8 mouse cellular contexts compared by ENCODE assay signal in the genomic region with DNA sequence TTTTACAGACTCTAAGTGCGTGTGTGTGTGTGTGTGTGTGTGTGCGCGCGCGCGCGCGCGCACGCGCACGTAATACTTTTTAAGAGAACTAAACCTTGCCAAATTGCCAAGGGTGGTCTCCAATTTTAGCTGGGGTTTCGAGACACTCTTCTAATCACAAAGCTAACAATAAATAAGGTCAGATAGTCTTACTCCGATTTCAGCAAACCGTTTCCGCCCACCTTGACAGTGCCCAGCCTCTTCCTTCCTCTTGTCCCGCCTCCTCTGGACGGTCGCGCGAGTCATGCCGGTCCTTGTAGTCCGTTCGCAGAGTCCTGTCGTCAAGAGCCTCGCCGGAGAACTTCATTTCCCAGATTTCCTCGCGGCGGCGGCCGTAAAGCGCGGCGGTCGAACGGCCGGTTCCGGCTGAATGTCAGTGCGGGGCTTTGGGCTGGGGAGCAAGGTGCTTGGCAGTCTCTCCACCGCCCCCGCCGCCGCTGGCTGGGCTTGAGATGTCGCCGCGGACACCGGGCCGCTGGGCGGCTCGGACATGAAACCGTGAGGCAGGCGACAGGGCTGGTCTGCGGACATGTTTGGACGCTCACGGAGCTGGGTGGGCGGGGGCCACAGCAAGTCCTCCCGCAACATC. TPM values are rescaled to one million over a fixed set of nuclear protein-coding genes. Genes with fewer than 3 reads are reported as not detected.
DNase-seq lines count a peak whose midpoint lies in the region; ATAC-seq and TF ChIP-seq lines count a peak whose summit lies in the region.

Gene Clec16a (plus strand): TSS at position 345 of the 628 bp plus-strand sequence.

- WGBS in forebrain, embryonic 15.5 days: under 1% methylated on average over 58 of the region's 58 CpGs
- under 1% methylated on average over 58 of the region's 58 CpGs for WGBS in lung, adult 2 months

- peak; percentile 41; the same call in 1 of the 2 replicates for TF ChIP-seq POLR2A in lung, adult 2 months (IDR thresholded peaks at IDR 0.05; ENCODE audit: borderline replicate concordance, extremely low read depth, low read depth, low read length)

- no peaks in the 10 kb centered on the region; a peak in 1 of 4 replicates for H3K4me1 ChIP-seq in ES-E14 (ENCODE audit: control insufficient read depth in 2 of 2, insufficient read depth in 2 of 2, low read length in 2 of 2, poor library complexity in 1 of 2)
- peaks cover 52% of the 10 kb centered on the region for H3K4me1 ChIP-seq in forebrain, embryonic 15.5 days
- peaks cover 10% of the 10 kb centered on the region for H3K4me1 ChIP-seq in lung, adult 2 months (ENCODE audit: control insufficient read depth, insufficient read depth, low read length)

- no peaks in the 10 kb centered on the region for H3K9me3 ChIP-seq in ES-E14 (ENCODE audit: control insufficient read depth, insufficient read depth, low read depth, low read length)
- H3K9me3 ChIP-seq in forebrain, embryonic 15.5 days: no peaks in the 10 kb centered on the region

- H3K36me3 ChIP-seq in ES-E14 (ENCODE audit: control insufficient read depth, insufficient read depth, low read length, poor library complexity, severe bottlenecking): no peaks in the 10 kb centered on the region
- no peaks in the 10 kb centered on the region for H3K36me3 ChIP-seq in forebrain, embryonic 15.5 days

- no peak within 1 kb of the TSS for H3K27ac ChIP-seq in ES-E14 (ENCODE audit: insufficient read depth, low read depth, low read length, poor library complexity, severe bottlenecking)
- H3K27ac ChIP-seq in forebrain, embryonic 15.5 days (replicated peaks): no peak within 1 kb of the TSS; the same call in 1 of the 2 replicates

- no peak for TF ChIP-seq CTCF in lung, adult 2 months (IDR thresholded peaks at IDR 0.05; ENCODE audit: insufficient read depth, low read length)

- peak within 1 kb of the TSS; percentile 85 for H3K9ac ChIP-seq in ES-E14 (ENCODE audit: insufficient read depth, low read depth, low read length, poor library complexity, severe bottlenecking)
- peak within 1 kb of the TSS; percentile 91 for H3K9ac ChIP-seq in forebrain, embryonic 15.5 days (replicated peaks)

- H3K27me3 ChIP-seq in forebrain, embryonic 15.5 days: no peaks in the 10 kb centered on the region

- in situ Hi-C loops in ES-E14 (cut with MboI; ENCODE audit: low sequenced_read_pairs in 2 of 2, unreplicated experiment in 2 of 2): no loop called here

- peak; percentile 92 for ATAC-seq in forebrain, embryonic 15.5 days (replicated peaks)
- ATAC-seq in neutrophil, adult 5-6 weeks (ENCODE audit: extremely low read depth, insufficient number of reproducible peaks, low FRiP score, poor library complexity, severe bottlenecking): peak; percentile 87

- intact Hi-C loops in heart, postnatal 25 days (cut with DNase I): loop anchor here (10.0 kb wide), 2 partner anchors 590 to 710 kb away; partner anchors contain the start of genes Gspt1 and Txndc11

- H3K4me3 ChIP-seq in ES-E14 (ENCODE audit: insufficient read depth in 1 of 2, low read depth in 1 of 2, low read length in 2 of 2, poor library complexity in 1 of 2, severe bottlenecking in 1 of 2): peak within 1 kb of the TSS; percentile 80 to 92
- peak within 1 kb of the TSS; percentile 95 for H3K4me3 ChIP-seq in forebrain, embryonic 15.5 days
- peak within 1 kb of the TSS; percentile 91 for H3K4me3 ChIP-seq in lung, adult 2 months (replicated peaks; ENCODE audit: extremely low read depth, low read depth, low read length)

- H3K4me2 ChIP-seq in forebrain, embryonic 15.5 days (replicated peaks): peak within 1 kb of the TSS; percentile 80

- DNase-seq in ES-E14 (ENCODE audit: low read depth, low spot score): peak; percentile 95
- DNase-seq in cerebellum, adult 11-12 months: peak; percentile 97
- DNase-seq in heart, postnatal 25 days (ENCODE audit: low spot score): peak; percentile 91
- peak; percentile 96 for DNase-seq in layer of hippocampus, adult 18-20 months (ENCODE audit: low spot score in 2 of 2)
- peak; percentile 96 for DNase-seq in lung, adult 2 months
- DNase-seq in thymus, adult 18-20 months: peak; percentile 94 to 96

TF ChIP-seq in ES-E14, 5 proteins besides CTCF, POLR2A, EP300 and RAD21:
- TF ChIP-seq ZC3H11A (IDR thresholded peaks at IDR 0.05; ENCODE audit: borderline replicate concordance, low read depth, low read length) (no peak), HCFC1 (IDR thresholded peaks at IDR 0.05; ENCODE audit: borderline replicate concordance, insufficient read depth, low read length) (peak; percentile 99)

RNA-seq across cellular contexts. Expression of gene Clec16a, which starts in this region (rescaled TPM):
- 14.6 and 16.2 TPM in 2 replicates for total RNA-seq in ES-E14 (2012; rRNA removed)
- polyA plus RNA-seq in forebrain, embryonic 15.5 days (2015; fragmentation: Nextera tagmentation; extraction: Ambion mirVana): 71.2 and 77.1 TPM in 2 replicates
- 10 to 100 TPM; 55.1 to 56.0 TPM for total RNA-seq in heart, postnatal 25 days (2021)
- total RNA-seq in layer of hippocampus, adult 18-20 months (2021): 10 to 100 TPM; 93.0 to 95.7 TPM
- polyA plus RNA-seq in lung, adult 2 months (2012; rRNA removed): 12.7 and 18.3 TPM in 2 replicates
- total RNA-seq in neutrophil, adult 5-6 weeks (2017): 21.5 and 23.8 TPM in 2 replicates
